Mouse (Mus musculus): Measurements from ENCODE around the gene Rnd1. TPM values are rescaled to one million over a fixed set of nuclear protein-coding genes. Genes with fewer than 3 reads are reported as not detected.

The Rnd1 gene
- total and polyA plus RNA-seq, 2 experiments from 2014 or later: 1.1 to 7.1 TPM

GRCm38 (mm10) chr15:98704312-98704711, 27.1 kb upstream of the Rnd1 start:
- DNase-seq (ENCODE audit: low spot score): no peak
- Histone ChIP-seq H3K27me3 (ENCODE audit: control insufficient read depth, insufficient read depth, low read length) (peaks cover 36% of the 10 kb centered on the region), H3K9ac (replicated peaks; ENCODE audit: low read depth, low read length) (no peak overlapping the region), H3K4me3 (ENCODE audit: low read depth, low read length) (no peak overlapping the region), H3K4me1 (ENCODE audit: control insufficient read depth, insufficient read depth) (peaks cover 3% of the 10 kb centered on the region; the same call in 1 of the 2 replicates), H3K36me3 (replicated peaks; ENCODE audit: control insufficient read depth, insufficient read depth, low read length) (no peaks in the 10 kb centered on the region), H3K4me2 (ENCODE audit: low read depth, low read length) (no peak overlapping the region), H3K27ac (ENCODE audit: low read depth) (no peak overlapping the region), H3K9me3 (replicated peaks; ENCODE audit: control insufficient read depth, low read length) (no peaks in the 10 kb centered on the region)
- TF ChIP-seq CTCF (IDR thresholded peaks at IDR 0.05; ENCODE audit: low read depth) (no peak), EP300 (IDR thresholded peaks at IDR 0.05; ENCODE audit: low read depth) (no peak)
- no peak for ATAC-seq (ENCODE audit: insufficient read depth, low read depth)
- 62% methylated on average over 9 of the region's 9 CpGs for WGBS

GRCm38 (mm10) chr15:98699190-98700105, 22.2 kb upstream of the Rnd1 start:
- H3K4me1 ChIP-seq (ENCODE audit: control insufficient read depth, insufficient read depth): no peaks in the 10 kb centered on the region
- WGBS: 5% methylated on average over 40 of the region's 40 CpGs
- ATAC-seq (ENCODE audit: insufficient read depth, low read depth) (peak; percentile 87), DNase-seq (ENCODE audit: low spot score) (peak; percentile 73)
- peaks cover 30% of the 10 kb centered on the region for H3K27me3 ChIP-seq (ENCODE audit: control insufficient read depth, insufficient read depth, low read length)
- H3K9ac ChIP-seq (replicated peaks; ENCODE audit: low read depth, low read length): no peak overlapping the region
- H3K9me3 ChIP-seq (replicated peaks; ENCODE audit: control insufficient read depth, low read length): no peaks in the 10 kb centered on the region
- TF ChIP-seq EP300 (IDR thresholded peaks at IDR 0.05; ENCODE audit: low read depth): no peak
- TF ChIP-seq CTCF (IDR thresholded peaks at IDR 0.05; ENCODE audit: low read depth): peak; percentile 93
- H3K4me3 ChIP-seq (ENCODE audit: low read depth, low read length): peak overlapping the region; percentile 30; the same call in 1 of the 2 replicates
- H3K27ac ChIP-seq (ENCODE audit: low read depth): no peak overlapping the region
- H3K4me2 ChIP-seq (ENCODE audit: low read depth, low read length): peak overlapping the region; percentile 54
- H3K36me3 ChIP-seq (replicated peaks; ENCODE audit: control insufficient read depth, insufficient read depth, low read length): no peaks in the 10 kb centered on the region

GRCm38 (mm10) chr15:98696216-98696615, 19.0 kb upstream of the Rnd1 start:
- no peak for TF ChIP-seq CTCF (IDR thresholded peaks at IDR 0.05; ENCODE audit: low read depth)
- no peak for TF ChIP-seq EP300 (IDR thresholded peaks at IDR 0.05; ENCODE audit: low read depth)
- ATAC-seq (ENCODE audit: insufficient read depth, low read depth): no peak
- H3K36me3 ChIP-seq (replicated peaks; ENCODE audit: control insufficient read depth, insufficient read depth, low read length): no peaks in the 10 kb centered on the region
- H3K4me2 ChIP-seq (ENCODE audit: low read depth, low read length): no peak overlapping the region
- 55% methylated on average over 8 of the region's 8 CpGs for WGBS
- no peak overlapping the region for H3K27ac ChIP-seq (ENCODE audit: low read depth)
- peaks cover 16% of the 10 kb centered on the region for H3K27me3 ChIP-seq (ENCODE audit: control insufficient read depth, insufficient read depth, low read length)
- no peak overlapping the region for H3K4me3 ChIP-seq (ENCODE audit: low read depth, low read length)
- DNase-seq (ENCODE audit: low spot score): no peak
- H3K9me3 ChIP-seq (replicated peaks; ENCODE audit: control insufficient read depth, low read length): no peaks in the 10 kb centered on the region
- H3K9ac ChIP-seq (replicated peaks; ENCODE audit: low read depth, low read length): no peak overlapping the region
- peaks cover 13% of the 10 kb centered on the region; the same call in 1 of the 2 replicates for H3K4me1 ChIP-seq (ENCODE audit: control insufficient read depth, insufficient read depth)

DNA sequence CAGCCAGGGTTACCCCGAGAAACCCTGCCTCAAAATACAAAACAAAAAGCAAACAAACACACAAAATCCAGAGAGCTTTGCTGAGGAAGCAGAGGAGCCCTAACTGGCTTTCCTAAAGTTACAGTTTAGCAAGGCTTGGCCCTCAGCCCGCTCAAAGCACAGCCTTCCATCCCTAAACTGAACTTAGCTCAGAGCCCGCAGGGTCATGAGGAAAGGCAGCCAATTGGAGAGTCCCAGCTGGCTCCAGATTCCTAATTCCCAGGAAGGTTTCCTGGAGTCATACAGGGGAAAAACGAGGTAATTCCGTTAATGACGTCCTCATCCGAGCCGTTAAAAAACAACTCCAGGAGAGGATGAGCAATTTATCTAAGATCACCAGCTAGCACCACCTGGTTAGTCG, 18.5 kb upstream of the Rnd1 start:
- peaks cover 18% of the 10 kb centered on the region; the same call in 1 of the 2 replicates for H3K4me1 ChIP-seq (ENCODE audit: control insufficient read depth, insufficient read depth)
- WGBS: 42% methylated on average over 9 of the region's 9 CpGs
- ATAC-seq (ENCODE audit: insufficient read depth, low read depth): no peak
- H3K27me3 ChIP-seq (ENCODE audit: control insufficient read depth, insufficient read depth, low read length): peaks cover 11% of the 10 kb centered on the region
- no peaks in the 10 kb centered on the region for H3K36me3 ChIP-seq (replicated peaks; ENCODE audit: control insufficient read depth, insufficient read depth, low read length)
- H3K9me3 ChIP-seq (replicated peaks; ENCODE audit: control insufficient read depth, low read length): no peaks in the 10 kb centered on the region
- DNase-seq (ENCODE audit: low spot score): no peak
- no peak overlapping the region for H3K27ac ChIP-seq (ENCODE audit: low read depth)
- H3K4me2 ChIP-seq (ENCODE audit: low read depth, low read length): no peak overlapping the region
- no peak overlapping the region for H3K9ac ChIP-seq (replicated peaks; ENCODE audit: low read depth, low read length)
- H3K4me3 ChIP-seq (ENCODE audit: low read depth, low read length): no peak overlapping the region
- no peak for TF ChIP-seq CTCF (IDR thresholded peaks at IDR 0.05; ENCODE audit: low read depth)
- TF ChIP-seq EP300 (IDR thresholded peaks at IDR 0.05; ENCODE audit: low read depth): no peak

- Histone ChIP-seq H3K4me1 (ENCODE audit: control insufficient read depth, insufficient read depth) (peaks cover 19% of the 10 kb centered on the region; the same call in 1 of the 2 replicates), H3K9ac (replicated peaks; ENCODE audit: low read depth, low read length) (no peak overlapping the region), H3K27ac (ENCODE audit: low read depth) (peak overlapping the region; percentile 72), H3K4me2 (ENCODE audit: low read depth, low read length) (no peak overlapping the region; the same call in 1 of the 2 replicates), H3K9me3 (replicated peaks; ENCODE audit: control insufficient read depth, low read length) (no peaks in the 10 kb centered on the region), H3K27me3 (ENCODE audit: control insufficient read depth, insufficient read depth, low read length) (no peaks in the 10 kb centered on the region), H3K36me3 (replicated peaks; ENCODE audit: control insufficient read depth, insufficient read depth, low read length) (no peaks in the 10 kb centered on the region), H3K4me3 (ENCODE audit: low read depth, low read length) (no peak overlapping the region)
- TF ChIP-seq EP300 (IDR thresholded peaks at IDR 0.05; ENCODE audit: low read depth) (no peak), CTCF (IDR thresholded peaks at IDR 0.05; ENCODE audit: low read depth) (no peak)
- ATAC-seq (ENCODE audit: insufficient read depth, low read depth) (peak; percentile 78), DNase-seq (ENCODE audit: low spot score) (peak; percentile 88)
- 7% methylated on average over 11 of the region's 11 CpGs for WGBS
Observed at GRCm38 (mm10) chr15:98692171-98692715, 15.0 kb upstream of the Rnd1 start.

Data from heart, postnatal 0 days (tissue).